Mouse (Mus musculus) kidney, embryonic 14.5 days (tissue): ENCODE data around the gene Mief2. TPM values are rescaled to one million over a fixed set of nuclear protein-coding genes. Genes with fewer than 3 reads are reported as not detected.

Experiments
- ATAC-seq: fragments of 200-750 bp; cut with Nextera tagmentation; 2 replicates; pipeline ENCODE4 v1.8.0; 2017; ENCODE audit warnings: moderate number of reproducible peaks, mild to moderate bottlenecking, moderate TSS enrichment, moderate library complexity; ENCODE audit not compliant: low FRiP score, low TSS enrichment
- H3K27ac ChIP-seq: fragments of 300-500 bp; sonication (generic); 2 replicates; pipeline ENCODE4 v1.5.1; 2014; ENCODE audit warnings: low read depth, mild to moderate bottlenecking, low read length, moderate library complexity, mixed read lengths
- H3K27me3 ChIP-seq: fragments of 300-500 bp; sonication (generic); 2 replicates; pipeline ENCODE4 v1.6.1; 2014; ENCODE audit warnings: mild to moderate bottlenecking, low read length; ENCODE audit not compliant: control insufficient read depth, insufficient read depth
- H3K36me3 ChIP-seq: fragments of 300-500 bp; sonication (generic); 2 replicates; pipeline ENCODE4 v1.6.1; 2014; ENCODE audit warnings: low read length, mixed read lengths; ENCODE audit not compliant: control insufficient read depth, insufficient read depth
- H3K4me1 ChIP-seq: fragments of 300-500 bp; sonication (generic); 2 replicates; pipeline ENCODE4 v1.6.1; 2014; ENCODE audit warnings: low read length, mixed read lengths; ENCODE audit not compliant: control insufficient read depth, insufficient read depth
- H3K4me2 ChIP-seq: fragments of 300-500 bp; sonication (generic); replicated peaks from 2 replicates; pipeline ENCODE4 v1.6.1; 2014; ENCODE audit warnings: low read depth, mild to moderate bottlenecking, low read length
- H3K4me3 ChIP-seq: fragments of 300-500 bp; sonication (generic); 2 replicates; pipeline ENCODE4 v1.5.1; 2014; ENCODE audit warnings: mild to moderate bottlenecking, low read length
- H3K9ac ChIP-seq: fragments of 300-500 bp; sonication (generic); 2 replicates; pipeline ENCODE4 v1.6.1; 2014; ENCODE audit warnings: low read depth, mild to moderate bottlenecking, low read length, moderate library complexity
- H3K9me3 ChIP-seq: fragments of 300-500 bp; sonication (generic); 2 replicates; pipeline ENCODE4 v1.6.1; 2016; ENCODE audit warnings: low read length; ENCODE audit not compliant: control insufficient read depth
- WGBS: fragments of 180-500 bp; shearing (Covaris S2); extraction: QIAGEN DNeasy Blood & Tissue Kit; methylation state at CpG from one replicate; pipeline ENCODE4 v1.1.7; 2014; 5-methylcytosine and 5-hydroxymethylcytosine counted together
- polyA plus RNA-seq: library from polyadenylated mRNA; unstranded; fragments of >200 nt; fragmentation: Nextera tagmentation; extraction: Ambion mirVana; gene quantifications from 2 replicates; pipeline ENCODE4 v1.2.1, GENCODE M21; 2014

Mief2 gene
- polyA plus RNA-seq, 1 experiment from 2014 or later, result 17.0 TPM

DNA sequence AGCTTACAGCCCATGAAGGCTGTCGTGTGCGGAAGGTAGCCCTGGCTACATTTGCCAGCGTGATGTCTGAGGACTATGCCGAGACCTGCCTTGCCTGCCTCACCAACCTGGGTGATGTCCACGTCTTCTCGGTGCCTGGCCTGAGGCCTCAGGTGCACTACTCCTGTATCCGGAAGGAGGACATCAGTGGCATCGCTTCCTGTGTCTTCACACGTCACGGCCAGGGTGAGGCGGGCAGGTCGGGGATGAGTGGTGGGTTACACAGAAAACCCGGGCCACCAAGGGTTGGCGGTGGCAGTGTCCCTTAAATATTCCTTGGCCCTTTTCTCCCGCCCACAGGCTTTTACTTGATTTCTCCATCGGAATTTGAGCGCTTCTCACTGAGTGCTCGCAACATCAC, 16.2 kb upstream of the Mief2 start:
- Histone ChIP-seq H3K36me3 (peaks cover 100% of the 10 kb centered on the region), H3K4me3 (no peak overlapping the region), H3K9ac (no peak overlapping the region), H3K27me3 (no peaks in the 10 kb centered on the region), H3K9me3 (no peaks in the 10 kb centered on the region), H3K4me1 (no peaks in the 10 kb centered on the region), H3K4me2 (no peak overlapping the region), H3K27ac (no peak overlapping the region)
- no peak for ATAC-seq
- 91% methylated on average over 18 of the region's 18 CpGs for WGBS

DNA sequence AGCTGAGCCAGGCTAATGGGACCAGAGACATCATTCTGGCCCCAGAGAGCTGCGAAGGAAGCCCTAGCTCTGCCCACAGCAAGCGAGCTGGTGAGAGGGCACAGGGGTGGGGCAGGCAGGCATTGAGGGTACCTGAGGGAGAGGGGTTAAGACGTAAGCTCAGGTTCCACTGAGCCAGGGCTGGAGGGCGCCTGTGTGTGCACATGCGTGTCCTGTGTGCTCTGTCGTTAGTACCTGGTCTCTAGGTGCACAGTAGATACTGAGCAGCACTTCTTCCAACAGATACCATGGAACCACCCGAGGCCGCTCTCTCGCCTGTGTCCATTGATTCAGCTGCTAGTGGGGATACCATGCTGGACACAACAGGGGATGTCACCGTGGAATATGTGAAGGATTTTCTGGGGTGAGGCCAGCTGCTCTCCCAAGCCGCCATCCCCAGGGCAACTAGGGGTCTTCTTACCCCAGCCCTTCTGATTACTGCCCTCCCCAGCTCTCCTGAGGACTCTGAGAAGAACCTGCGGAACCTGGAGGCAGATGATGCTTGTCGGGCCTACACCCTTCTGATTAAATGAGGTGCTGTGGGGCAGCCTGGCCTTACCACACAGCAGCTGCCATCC, 15.5 kb upstream of the Mief2 start:
- no peak overlapping the region for H3K4me2 ChIP-seq
- H3K9ac ChIP-seq, result no peak overlapping the region
- H3K4me3 ChIP-seq, result no peak overlapping the region
- ATAC-seq, result no peak
- WGBS, result 98% methylated on average over 13 of the region's 13 CpGs
- no peaks in the 10 kb centered on the region for H3K9me3 ChIP-seq
- no peaks in the 10 kb centered on the region for H3K27me3 ChIP-seq
- H3K27ac ChIP-seq, result no peak overlapping the region
- H3K4me1 ChIP-seq, result no peaks in the 10 kb centered on the region
- peaks cover 99% of the 10 kb centered on the region for H3K36me3 ChIP-seq

DNA sequence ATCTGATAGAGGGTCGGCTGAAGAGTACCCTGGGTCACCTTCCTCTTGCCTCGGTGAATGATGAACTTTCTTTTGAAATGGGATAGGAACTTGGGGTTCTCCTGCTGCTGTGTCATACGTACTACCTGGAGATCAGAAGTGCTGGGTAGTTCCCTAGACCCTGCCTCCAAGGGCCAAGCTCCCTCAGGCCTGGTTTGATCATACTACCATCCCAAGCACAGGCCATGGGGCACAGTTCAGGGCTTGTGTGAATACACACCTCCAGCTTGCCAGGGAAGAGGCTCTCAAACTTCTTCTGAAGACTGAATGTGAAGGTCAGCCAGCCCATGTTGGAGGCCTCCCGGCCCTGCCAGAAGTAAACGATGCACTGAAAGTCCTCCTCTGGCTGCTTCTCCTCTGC, 12.4 kb upstream of the Mief2 start:
- no peaks in the 10 kb centered on the region for H3K4me1 ChIP-seq
- no peak for ATAC-seq
- WGBS, result 82% methylated on average over 5 of the region's 5 CpGs
- no peaks in the 10 kb centered on the region for H3K27me3 ChIP-seq
- no peak overlapping the region for H3K4me3 ChIP-seq
- H3K9me3 ChIP-seq, result no peaks in the 10 kb centered on the region
- no peak overlapping the region for H3K27ac ChIP-seq
- no peak overlapping the region for H3K4me2 ChIP-seq
- peaks cover 98% of the 10 kb centered on the region for H3K36me3 ChIP-seq
- no peak overlapping the region for H3K9ac ChIP-seq

DNA sequence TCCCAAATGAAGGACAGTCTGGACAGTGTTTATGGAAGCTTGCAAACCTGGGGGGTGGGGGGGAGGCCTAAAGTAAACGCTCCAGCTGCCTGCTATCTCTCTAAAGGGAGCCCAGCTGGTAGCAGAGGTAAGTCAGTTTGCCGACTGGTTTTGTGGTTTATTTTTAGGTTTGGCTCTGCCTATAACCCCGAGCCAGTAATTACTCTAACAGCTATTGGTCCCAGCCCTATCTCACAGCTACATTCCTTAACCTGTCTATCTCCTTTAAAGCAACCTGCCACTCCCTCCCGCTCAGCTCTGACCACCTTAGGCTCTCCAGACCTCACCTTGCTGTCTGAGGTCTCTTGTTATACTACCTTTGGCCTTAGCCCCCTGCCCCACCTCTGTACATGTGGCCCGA, 8.9 kb upstream of the Mief2 start:
- Histone ChIP-seq H3K4me3 (no peak overlapping the region), H3K9ac (no peak overlapping the region), H3K36me3 (peaks cover 98% of the 10 kb centered on the region), H3K4me2 (no peak overlapping the region), H3K9me3 (no peaks in the 10 kb centered on the region), H3K27me3 (no peaks in the 10 kb centered on the region), H3K27ac (no peak overlapping the region), H3K4me1 (no peaks in the 10 kb centered on the region)
- ATAC-seq, result no peak
- WGBS, result 77% methylated on average over 5 of the region's 5 CpGs

DNA sequence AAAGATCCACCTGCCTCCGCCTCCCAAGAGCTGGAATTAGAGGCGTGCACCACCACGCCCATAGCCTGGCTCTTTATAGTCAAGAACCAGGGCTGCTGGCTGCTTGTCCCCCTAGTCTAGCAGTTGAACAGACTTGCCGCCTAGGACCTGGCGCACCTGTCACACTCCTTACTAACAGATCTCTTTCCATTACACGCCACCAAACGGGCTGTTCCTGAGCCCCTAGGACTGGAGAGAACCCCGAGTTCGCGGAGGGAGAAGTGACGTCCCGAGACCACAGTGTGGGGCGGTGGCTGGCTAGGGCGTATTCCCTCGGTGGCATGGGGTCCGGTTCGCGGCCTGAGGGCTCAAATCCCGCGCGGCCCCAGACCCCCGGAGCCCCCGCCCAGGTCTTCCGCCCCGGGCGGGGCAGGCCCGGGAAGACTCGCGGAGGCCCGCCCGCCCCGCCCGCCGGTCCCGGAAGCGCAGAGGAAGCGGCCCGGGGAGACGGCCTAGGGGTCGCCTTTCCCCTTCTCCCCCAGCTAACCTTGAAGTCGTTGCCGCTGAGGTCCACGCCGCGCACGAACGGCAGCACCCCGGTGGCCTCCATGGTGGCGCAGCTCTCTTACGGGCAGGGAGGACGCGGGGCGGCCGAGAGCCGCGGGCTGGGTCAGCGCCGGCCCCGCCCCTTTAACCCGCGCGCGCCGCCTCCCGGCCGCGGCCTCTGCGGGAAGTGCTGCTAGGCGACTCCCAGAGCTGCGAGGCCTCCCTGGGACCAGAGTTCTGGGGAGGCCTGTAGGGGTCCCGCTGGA, 1.4 kb upstream of the Mief2 start, which contains the start of gene Flii:
Gene Flii, minus strand, starts transcription at position 663 of the 791 bp plus-strand sequence.
- Histone ChIP-seq H3K27me3 (no peaks in the 10 kb centered on the region), H3K9me3 (no peaks in the 10 kb centered on the region), H3K4me3 (peak within 1 kb of the TSS; percentile 93), H3K27ac (peak within 1 kb of the TSS; percentile 84), H3K4me2 (peak within 1 kb of the TSS; percentile 50), H3K9ac (peak within 1 kb of the TSS; percentile 91), H3K4me1 (peaks cover 18% of the 10 kb centered on the region), H3K36me3 (peaks cover 44% of the 10 kb centered on the region)
- peak; percentile 71 for ATAC-seq
- WGBS, result 1% methylated on average over 59 of the region's 71 CpGs

DNA sequence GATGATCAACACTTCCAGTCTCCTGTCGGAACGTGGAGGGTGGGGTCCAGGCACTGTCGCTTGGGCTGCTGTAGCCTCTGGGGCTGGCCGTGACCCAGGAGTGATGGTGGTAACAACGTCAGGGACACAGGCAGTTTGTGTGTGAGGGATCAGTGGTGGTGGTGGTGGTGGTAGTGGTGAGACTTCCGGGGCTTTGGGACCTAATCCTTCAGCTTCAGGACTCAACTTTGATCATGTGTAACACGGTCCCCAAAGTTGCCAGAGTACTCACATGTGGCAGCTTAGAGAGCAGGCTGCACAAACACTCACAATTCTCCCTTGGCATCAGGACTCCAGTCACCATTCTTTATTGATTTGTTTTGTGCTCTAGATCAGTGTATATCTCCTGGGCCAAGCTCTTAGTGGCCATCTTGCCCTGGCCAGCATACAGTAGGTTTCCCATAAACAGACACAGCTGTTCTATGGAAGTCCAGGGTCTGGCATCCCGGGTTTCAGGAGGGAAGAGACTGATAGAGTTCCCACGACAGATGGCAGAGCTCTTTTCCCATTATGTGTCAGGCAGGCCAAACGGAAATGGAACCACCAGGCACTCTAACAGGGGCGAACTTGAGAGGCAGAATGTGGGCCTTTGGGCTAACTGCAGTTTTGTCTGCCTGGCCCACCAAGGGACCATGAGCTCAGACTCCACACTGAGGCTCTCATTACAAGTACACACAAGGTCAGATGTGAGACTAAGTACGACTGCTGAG, 632 bp upstream of the Mief2 start:
- no peaks in the 10 kb centered on the region for H3K9me3 ChIP-seq
- ATAC-seq, result 0 out of 2 replicates have a peak, but pooled peaks have one; percentile 5
- peak overlapping the region; percentile 93 for H3K4me3 ChIP-seq
- peak overlapping the region; percentile 84 for H3K27ac ChIP-seq
- no peaks in the 10 kb centered on the region for H3K27me3 ChIP-seq
- H3K4me1 ChIP-seq, result peaks cover 18% of the 10 kb centered on the region
- peak overlapping the region; percentile 91 for H3K9ac ChIP-seq
- H3K4me2 ChIP-seq, result peak overlapping the region; percentile 50
- 5% methylated on average over 12 of the region's 12 CpGs for WGBS
- peaks cover 43% of the 10 kb centered on the region for H3K36me3 ChIP-seq

DNA sequence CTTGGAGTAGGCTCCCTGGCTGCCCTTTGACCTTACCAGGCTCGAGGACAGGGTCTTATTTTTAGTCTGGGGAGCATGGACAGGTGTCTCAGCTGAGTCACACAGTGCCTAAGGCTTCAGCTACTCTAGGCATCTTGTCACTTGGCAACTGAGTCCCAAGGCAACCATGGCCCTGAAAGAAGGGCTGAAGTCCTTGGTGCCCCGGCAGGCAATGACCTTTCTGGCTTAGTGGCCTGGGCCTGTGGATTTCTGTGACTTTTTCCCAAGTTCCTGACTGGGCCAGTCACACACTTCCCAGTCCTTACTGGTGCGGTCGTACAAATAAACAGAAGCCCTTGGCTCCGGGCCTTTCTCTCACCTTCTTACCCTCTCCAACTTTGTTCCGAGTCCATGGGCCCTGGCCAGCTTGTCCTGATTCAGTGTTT, 1.0 kb downstream of the Mief2 start:
- no peaks in the 10 kb centered on the region for H3K9me3 ChIP-seq
- peak overlapping the region; percentile 50; the same call in 1 of the 2 replicates for H3K4me2 ChIP-seq
- no peak for ATAC-seq
- H3K27me3 ChIP-seq, result no peaks in the 10 kb centered on the region
- peak overlapping the region; percentile 93 for H3K4me3 ChIP-seq
- WGBS, result 72% methylated on average over 6 of the region's 6 CpGs
- no peak overlapping the region for H3K9ac ChIP-seq
- peaks cover 18% of the 10 kb centered on the region for H3K4me1 ChIP-seq
- H3K27ac ChIP-seq, result no peak overlapping the region
- peaks cover 32% of the 10 kb centered on the region for H3K36me3 ChIP-seq

DNA sequence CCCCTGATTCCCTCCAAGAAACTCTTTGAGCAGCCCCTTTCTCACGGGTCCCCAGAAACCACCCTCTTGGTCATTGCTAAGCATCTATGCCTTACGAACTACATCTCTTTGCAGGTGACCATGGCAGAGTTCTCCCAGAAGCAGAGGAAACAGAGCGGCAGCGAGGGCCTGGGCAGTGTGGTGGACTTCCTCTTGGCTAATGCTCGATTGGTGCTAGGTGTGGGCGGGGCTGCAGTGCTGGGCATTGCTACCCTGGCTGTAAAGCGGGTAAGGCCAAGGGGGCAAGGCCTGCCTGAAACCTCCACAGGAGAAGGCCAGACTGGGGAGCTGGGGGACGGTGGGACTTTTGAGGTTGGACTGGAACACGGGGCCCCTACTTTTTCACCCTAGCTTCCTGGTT, 2.0 kb downstream of the Mief2 start:
- H3K27me3 ChIP-seq, result no peaks in the 10 kb centered on the region
- no peak overlapping the region for H3K4me3 ChIP-seq
- WGBS, result 79% methylated on average over 9 of the region's 9 CpGs
- H3K4me1 ChIP-seq, result peaks cover 18% of the 10 kb centered on the region
- H3K9me3 ChIP-seq, result no peaks in the 10 kb centered on the region
- no peak overlapping the region for H3K27ac ChIP-seq
- no peak for ATAC-seq
- no peak overlapping the region for H3K9ac ChIP-seq
- H3K4me2 ChIP-seq, result no peak overlapping the region
- H3K36me3 ChIP-seq, result peaks cover 25% of the 10 kb centered on the region
